Mouse (Mus musculus) spleen, adult 2 months (tissue): ENCODE measurements around the gene Wsb1.

Experiments
- CTCF ChIP-seq: fragments of 200-500 bp; IDR thresholded peaks from 2 replicates; pipeline ENCODE4 v1.5.1; 2011; ENCODE audit warnings: mild to moderate bottlenecking, inconsistent platforms; ENCODE audit not compliant: insufficient read depth, insufficient read length, insufficient replicate concordance; ENCODE audit errors: extremely low read depth
- POLR2A ChIP-seq: fragments of 200-500 bp; IDR thresholded peaks from 2 replicates; pipeline ENCODE4 v1.6.1; 2011; ENCODE audit warnings: low read depth, low read length, inconsistent platforms

GRCm38 (mm10) chr11:79273757-79274156 is 19.3 kb upstream of the Wsb1 start:
- TF ChIP-seq CTCF (no peak), POLR2A (no peak)
